Mouse (Mus musculus) natural killer cell, adult 2 months (primary cell): ENCODE data around the gene Map4k3.
A peak's percentile ranks its signal among the peaks of the same experiment; 100 is the strongest.
"Not testable (repeated sequence)": the region's sequence is repeated elsewhere in the genome, so short reads cannot be mapped to it uniquely, and the experiment has no call there.

Source experiments
- DNase-seq, 2 experiments: peaks; one replicate each; pipeline ENCODE4 v3.0.0; 2022; ENCODE audit warnings: low spot score in 2 of 2

Gene Map4k3

GRCm38 (mm10) chr17:80728062-80728858, at the start of gene Map4k3:
Gene Map4k3 (minus strand): TSS chr17:80728485.
- peak; percentile 30 to 61 for DNase-seq

DNA sequence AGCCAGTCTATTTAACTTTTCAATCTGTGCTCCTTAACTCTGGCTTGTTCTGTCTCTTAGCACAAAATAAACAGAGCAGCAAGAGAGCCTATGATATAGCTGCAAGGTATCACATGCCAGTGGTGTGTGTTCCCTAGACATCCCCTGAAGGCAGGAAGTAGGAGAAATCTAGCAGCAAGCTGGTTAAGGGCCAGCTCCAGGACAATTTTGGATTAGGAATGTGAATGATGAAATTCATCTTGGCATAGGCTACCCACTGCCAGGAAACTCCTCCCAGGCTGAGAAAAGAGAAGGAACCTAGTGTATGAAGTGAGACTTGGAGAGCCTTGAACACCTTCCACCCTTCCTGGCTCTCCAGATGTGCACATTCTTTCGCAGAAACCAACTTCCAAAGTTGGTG, 49.3 kb upstream of the Map4k3 start:
- DNase-seq, result no peak

DNA sequence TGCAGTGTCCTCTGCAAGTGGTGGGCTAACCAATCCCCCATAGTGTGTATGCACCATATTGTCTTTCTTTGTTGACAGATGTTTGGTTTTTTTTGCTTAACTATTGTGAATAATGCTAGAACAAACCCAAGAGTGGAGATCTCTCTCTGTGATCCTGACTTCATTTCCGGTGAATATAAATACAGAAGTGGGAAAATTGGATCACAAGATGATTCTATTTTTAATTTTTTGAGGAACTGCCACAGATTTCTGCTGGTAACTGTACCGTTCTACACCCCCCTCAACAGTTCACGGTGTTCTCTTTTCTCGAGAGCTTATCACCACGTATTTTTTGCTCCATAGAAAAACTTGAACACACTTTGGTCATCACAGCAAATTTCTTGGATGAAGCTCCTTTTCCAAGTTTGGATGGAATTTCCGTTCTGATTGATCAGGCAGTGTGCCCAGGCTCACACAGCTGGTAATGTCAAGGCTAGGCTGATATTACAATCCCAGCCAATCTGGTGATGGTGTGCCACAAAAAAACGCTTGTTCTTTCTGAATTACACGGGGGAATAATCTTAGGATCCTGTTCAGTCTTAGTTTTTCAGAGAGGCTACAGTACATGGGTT, 47.0 kb upstream of the Map4k3 start:
- no peak for DNase-seq

DNA sequence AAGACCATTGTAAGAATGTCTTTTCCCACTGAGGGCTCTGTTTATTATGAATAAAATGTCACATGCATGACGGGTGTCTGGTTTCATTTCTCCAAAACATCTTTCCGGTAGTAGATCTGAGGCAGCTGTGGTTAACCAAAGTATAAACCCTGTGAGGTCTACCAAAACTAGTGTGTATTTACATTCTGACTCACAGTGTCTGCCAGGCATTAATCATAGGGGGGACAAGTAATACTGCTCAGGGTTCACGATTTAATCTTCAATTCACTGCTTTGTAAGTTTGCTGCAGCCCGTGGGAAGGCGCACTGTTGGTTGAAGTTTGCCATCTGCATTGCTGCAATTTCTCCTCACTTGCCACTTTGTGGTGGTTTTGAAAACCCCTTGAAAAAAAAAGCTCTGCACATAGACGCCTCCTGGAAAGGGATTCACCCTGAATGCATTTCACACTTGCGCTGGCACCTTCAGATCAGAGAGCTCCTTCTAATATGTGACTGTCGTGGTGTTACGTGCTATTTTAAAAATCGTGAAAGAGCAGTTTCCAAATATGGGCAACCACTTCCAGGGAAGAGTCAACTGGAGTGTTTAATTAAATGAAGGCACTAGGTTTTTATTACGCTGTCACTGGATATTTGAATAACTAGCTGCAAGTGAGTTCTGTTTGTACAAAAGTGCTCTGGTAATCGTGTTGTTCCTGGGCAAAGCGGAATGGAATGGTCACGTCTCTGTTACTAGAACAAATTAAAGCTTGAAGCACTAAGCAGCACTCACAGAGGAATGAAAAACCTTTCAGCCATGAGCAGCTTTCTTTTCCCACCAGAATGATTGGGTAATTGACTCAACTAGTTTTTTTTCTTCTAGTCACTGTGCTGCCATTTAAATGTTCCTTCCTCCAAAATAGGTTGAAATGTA, 44.5 kb upstream of the Map4k3 start:
- DNase-seq, result peak; percentile 75 to 79

DNA sequence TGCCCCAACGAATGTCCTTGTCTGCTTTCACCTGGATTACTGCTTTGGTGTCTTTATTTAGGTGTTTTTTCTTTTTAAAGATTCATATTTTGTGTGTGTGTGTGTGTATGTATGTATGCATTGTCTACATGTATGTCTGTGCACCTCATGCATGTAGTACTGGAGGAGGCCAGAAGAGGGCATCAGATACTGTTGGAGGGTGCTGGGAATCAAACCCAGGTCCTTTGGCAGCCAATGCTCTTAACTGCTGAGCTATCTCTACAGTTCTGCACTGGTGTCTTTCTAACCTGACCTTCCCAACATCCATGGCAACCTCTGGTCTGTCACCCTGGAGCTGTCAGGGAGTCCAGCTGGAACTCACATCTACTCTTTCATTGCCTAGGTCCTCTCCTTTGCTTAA, 41.8 kb upstream of the Map4k3 start:
- DNase-seq, result no peak

DNA sequence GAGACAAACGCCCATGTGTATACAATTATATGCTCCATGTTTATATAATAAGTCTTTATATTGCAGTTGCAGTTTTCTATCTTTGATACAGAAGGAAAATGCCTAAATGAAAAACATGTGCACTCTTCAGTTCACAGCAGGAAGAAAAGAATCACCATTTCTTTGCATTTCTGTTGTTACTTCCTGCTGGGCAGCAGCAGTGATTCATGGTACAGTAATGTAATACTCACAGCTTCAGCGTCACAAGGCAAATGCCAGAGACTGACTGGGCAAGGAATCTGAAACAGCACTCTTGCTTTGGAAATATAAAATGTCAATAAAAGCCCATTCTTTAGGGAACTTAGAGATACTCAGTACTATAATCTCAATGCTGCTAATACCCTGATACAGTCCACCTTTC, 36.9 kb upstream of the Map4k3 start:
- DNase-seq, result no peak

GRCm38 (mm10) chr17:80763065-80763681, 34.9 kb upstream of the Map4k3 start:
- no peak for DNase-seq

GRCm38 (mm10) chr17:80762391-80763040, 34.2 kb upstream of the Map4k3 start:
- peak; percentile 45 to 47 for DNase-seq

DNA sequence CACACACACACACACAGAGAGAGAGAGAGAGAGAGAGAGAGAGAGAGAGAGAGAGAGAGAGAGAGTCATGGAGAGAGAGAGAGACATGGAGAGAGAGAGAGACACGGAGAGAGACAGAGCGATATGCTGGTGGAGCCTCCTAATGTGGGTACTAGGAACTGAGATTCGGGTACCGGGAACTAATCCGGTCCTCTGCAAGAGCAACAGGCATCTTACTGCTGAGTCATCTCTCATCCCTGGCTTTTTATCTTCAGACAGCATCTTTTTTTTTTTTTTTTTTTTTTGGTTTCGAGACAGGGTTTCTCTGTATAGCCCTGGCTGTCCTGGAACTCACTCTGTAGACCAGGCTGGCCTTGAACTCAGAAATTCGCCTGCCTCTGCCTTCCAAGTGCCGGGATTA, 32.9 kb upstream of the Map4k3 start:
- not testable (repeated sequence) for DNase-seq

GRCm38 (mm10) chr17:80760344-80761145, 32.3 kb upstream of the Map4k3 start:
- no peak for DNase-seq

DNA sequence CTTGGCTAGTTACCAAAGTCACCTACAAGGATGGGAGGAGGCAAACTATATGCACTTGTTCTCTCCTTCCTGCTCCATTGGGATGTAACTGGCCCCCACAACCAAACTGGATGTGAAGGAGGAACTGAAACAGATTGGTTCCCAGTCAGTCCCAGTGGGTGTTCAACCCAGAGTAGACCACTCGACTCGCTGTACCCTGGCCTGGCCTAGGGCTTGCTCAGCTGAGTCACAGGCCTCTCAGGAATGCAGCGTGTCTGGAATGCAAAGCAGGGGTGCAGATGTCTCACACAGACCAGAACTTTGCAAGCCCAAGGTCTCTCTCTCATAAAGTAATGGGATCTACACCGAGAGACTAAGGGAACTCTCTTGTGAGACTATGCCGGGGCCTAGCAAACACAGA, 27.8 kb upstream of the Map4k3 start:
- no peak for DNase-seq

- no peak for DNase-seq
Measured at GRCm38 (mm10) chr17:80755076-80755871, 27.0 kb upstream of the Map4k3 start.

DNA sequence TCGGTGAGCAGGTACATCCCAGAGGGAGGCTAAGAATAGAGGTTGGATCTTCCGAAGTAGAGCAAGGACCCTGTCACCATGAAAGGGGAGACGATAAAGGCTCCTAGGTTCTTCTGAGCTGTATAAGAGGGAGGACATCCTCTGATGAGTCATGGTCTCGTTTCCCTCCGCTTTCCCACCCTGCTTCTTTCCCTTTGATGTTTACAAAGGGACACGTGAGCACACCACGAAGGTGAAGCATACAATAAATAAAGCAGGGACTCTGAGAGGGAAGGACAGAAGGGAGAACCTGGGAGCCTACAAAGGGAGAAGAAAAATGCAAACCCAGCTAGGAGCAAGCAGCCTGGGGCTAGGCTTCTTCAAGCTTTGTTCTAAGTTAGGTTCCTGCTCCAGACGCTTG, 26.3 kb upstream of the Map4k3 start:
- no peak for DNase-seq

GRCm38 (mm10) chr17:80752466-80752865, 24.2 kb upstream of the Map4k3 start:
- no peak for DNase-seq

GRCm38 (mm10) chr17:80739421-80739820, 11.1 kb upstream of the Map4k3 start:
- no peak for DNase-seq

GRCm38 (mm10) chr17:80734700-80735099, 6.4 kb upstream of the Map4k3 start:
- DNase-seq, result no peak

GRCm38 (mm10) chr17:80733121-80733800, 5.0 kb upstream of the Map4k3 start:
- no peak for DNase-seq

DNA sequence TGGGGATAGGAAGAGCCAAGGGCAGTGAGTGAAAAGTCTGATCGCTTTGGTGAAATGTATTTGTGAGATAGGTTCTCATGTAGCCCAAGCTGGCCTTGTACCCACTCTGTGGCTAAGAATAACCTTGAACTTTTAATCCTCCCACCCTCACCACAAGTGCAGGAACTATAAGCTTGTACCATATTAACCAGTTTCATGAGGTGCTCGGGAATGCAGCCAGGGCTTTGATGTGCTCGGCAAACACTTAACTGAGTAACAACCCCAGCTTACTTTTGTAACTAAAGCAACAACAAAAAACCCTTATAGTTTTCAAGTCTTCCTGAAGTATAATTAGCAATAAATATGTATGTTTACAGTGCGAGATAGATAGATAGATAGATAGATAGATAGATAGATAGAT, 4.0 kb upstream of the Map4k3 start:
- DNase-seq, result no peak

DNA sequence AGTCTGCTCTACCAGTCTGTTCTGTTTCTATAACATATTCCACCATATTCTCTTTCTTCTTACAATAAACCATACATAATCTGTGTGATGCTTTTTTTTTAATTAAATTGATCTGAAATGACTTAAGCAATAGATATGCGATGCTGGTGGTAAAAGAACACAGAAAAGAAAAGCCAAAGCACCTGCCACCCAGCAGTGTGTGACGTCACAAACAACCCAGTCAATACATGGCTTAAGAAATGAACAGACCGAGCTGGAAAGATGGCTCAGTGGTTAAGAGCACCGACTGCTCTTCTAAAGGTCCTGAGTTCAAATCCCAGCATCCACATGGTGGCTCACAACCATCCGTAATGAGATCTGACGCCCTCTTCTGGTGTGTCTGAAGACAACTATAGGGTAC, 2.0 kb upstream of the Map4k3 start:
- DNase-seq, result not testable (repeated sequence)
